Mouse (Mus musculus) brain, embryonic 14.5 days (tissue): ENCODE data around the gene 9330161L09Rik. TPM values are rescaled to one million over a fixed set of nuclear protein-coding genes. Genes with fewer than 3 reads are reported as not detected.
A peak's percentile ranks its signal among the peaks of the same experiment; 100 is the strongest.

Experiments
- DNase-seq: peaks from one replicate; pipeline ENCODE4 v3.0.0-alpha.2; 2011; ENCODE audit warnings: low read depth
- CTCF ChIP-seq: fragments of 200-500 bp; IDR thresholded peaks from 2 replicates; pipeline ENCODE4 v1.5.1; 2012; ENCODE audit warnings: inconsistent platforms, mild to moderate bottlenecking, moderate library complexity, borderline replicate concordance; ENCODE audit not compliant: insufficient read depth, insufficient read length; ENCODE audit errors: extremely low read depth
- POLR2A ChIP-seq: fragments of 200-500 bp; IDR thresholded peaks from 2 replicates; pipeline ENCODE4 v1.6.1; 2012; ENCODE audit warnings: mild to moderate bottlenecking, inconsistent platforms, borderline replicate concordance; ENCODE audit not compliant: poor library complexity, insufficient read depth, insufficient read length, severe bottlenecking; ENCODE audit errors: extremely low read depth
- polyA plus RNA-seq: library from polyadenylated mRNA; depleted of rRNA; stranded (reverse); fragments of >200 nt; gene quantifications from 2 replicates; pipeline ENCODE4 v1.2.3, GENCODE M21; 2012

9330161L09Rik gene
- polyA plus RNA-seq, 1 experiment, result 3.6 TPM

DNA sequence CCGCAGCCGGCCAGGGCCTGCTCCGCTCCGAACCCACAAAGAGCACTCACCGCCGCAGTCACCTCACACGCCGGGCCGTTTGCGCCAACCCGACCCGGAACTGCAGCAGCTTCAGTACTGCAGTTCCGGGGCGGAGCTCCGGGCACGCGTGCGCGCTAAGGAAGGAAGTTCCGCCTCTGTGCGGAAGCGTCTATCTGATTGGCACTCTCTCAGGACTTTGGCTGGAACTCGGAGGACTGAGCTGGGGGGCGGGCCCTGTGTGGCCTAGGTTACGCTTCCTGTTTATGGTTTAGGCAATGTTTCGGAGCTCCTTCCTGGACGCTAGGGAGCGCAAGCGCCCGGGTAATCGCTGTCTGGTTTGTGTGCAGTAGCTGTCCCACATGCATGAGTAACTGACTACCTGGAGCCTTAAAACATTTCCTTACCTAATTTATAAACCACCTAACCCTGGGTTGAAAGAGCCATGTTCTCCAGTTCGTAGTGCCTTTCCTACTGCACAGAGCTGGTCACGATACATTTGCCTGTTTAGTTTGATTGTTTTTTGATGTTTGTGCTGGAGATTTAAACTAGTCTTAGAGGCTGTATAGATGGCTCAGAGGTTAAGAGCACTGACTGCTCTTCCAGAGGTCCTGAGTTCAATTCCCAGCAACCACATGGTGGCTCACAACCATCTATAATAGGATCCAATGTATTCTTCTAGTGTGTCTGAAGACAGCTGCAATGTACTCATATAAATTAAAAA lies 18.3 kb upstream of the 9330161L09Rik start, which contains the start of gene Ddx24:
Gene Ddx24 (minus strand): TSS at position 102 of the 742 bp plus-strand sequence.
- TF ChIP-seq POLR2A (peak; percentile 68; the same call in 1 of the 2 replicates), CTCF (peak; percentile 89)
- peak; percentile 100 for DNase-seq

DNA sequence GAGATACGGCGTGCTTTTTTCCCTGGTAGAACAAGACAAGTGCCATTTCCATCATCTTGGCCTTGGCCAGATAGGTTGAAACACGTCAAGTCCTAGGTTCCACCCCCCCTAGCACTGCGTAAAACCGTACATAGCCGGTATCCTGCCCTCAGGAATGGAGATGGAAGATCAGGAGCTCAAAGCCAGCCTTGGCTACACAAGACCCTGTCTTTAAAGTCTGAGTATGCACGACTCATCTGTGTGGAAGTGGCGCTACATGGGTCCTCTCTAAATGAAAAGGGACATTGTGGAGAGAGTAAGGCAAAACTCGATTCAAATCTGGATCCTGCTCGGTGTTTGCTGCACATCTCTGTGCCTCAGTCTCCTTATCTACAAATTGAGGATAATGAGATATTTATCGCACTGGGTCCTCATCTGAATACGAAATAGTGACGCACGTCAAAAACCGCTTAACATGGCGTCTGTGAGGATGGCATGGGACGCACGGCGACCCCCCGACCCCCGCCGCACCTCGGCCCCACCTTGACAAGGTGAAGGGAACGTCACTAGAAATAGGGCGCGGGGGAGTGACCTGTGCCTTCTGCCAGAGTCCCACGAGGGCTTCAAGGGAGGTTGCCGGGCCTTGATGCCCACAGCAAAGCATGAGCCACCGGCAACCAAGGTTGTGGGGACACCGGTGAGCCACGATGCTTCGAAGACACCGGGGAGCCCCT lies 17.6 kb upstream of the 9330161L09Rik start:
- DNase-seq, result no peak
- no peak for TF ChIP-seq POLR2A
- TF ChIP-seq CTCF, result no peak

DNA sequence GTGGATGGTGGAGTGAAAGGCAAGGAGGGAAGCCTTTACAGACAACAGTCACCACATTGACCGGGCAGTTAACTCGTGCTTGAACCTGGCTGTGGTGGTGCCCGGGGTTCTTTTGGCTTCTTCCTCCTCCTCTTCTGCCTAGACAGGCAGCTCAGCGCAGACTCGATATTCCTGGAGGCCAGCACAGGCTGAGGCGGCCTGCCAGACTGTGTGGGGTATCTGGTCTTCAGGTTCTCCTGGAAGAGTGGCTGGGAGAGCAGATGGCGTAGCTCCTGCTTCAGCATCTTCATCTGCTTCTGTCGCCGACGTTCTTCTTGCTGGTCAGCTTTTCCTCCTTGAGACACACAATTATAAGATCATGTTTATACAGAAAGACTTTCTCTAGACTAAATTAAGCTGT lies 524 bp upstream of the 9330161L09Rik start:
- no peak for TF ChIP-seq CTCF
- TF ChIP-seq POLR2A, result no peak
- DNase-seq, result no peak

DNA sequence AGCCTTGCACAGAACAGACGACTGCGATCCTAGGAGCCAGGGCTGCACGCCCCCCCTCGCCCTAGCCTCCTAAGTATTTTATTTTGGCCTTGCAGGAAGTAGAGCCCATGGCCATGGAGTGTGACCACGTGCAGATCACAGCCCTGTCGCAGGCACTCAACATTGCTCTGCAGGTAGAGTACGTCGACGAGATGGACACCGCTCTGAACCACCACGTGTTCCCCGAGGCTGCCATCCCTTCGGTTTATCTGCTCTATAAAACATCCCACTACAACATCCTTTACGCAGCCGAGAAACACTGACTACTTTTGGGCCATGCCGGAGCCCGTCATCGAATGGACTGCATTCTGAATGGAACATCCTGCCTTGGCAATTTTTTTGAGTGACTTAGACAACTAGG lies 3.5 kb downstream of the 9330161L09Rik start:
- no peak for DNase-seq
- TF ChIP-seq POLR2A (no peak), CTCF (no peak)

DNA sequence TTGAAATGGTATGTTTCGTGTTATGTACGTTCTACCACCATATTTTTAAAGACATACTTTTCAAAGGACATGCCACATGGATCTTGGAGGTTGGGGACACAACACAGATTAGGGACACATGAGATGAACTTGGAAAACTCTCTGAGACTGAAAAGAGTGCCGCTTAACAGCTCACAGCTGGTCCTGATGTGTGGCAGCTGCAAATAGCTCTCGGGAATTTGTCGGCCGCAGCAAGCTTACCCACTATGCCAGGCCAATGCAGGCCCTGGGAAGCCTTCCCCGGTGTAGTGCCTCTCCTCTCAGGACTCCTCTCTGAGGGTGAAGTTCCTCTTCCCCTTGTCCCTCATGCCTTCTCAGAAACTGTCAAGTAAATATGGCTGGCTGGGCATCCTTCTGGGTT lies 10.9 kb downstream of the 9330161L09Rik start:
- no peak for DNase-seq
- TF ChIP-seq CTCF, result no peak
- TF ChIP-seq POLR2A, result no peak

DNA sequence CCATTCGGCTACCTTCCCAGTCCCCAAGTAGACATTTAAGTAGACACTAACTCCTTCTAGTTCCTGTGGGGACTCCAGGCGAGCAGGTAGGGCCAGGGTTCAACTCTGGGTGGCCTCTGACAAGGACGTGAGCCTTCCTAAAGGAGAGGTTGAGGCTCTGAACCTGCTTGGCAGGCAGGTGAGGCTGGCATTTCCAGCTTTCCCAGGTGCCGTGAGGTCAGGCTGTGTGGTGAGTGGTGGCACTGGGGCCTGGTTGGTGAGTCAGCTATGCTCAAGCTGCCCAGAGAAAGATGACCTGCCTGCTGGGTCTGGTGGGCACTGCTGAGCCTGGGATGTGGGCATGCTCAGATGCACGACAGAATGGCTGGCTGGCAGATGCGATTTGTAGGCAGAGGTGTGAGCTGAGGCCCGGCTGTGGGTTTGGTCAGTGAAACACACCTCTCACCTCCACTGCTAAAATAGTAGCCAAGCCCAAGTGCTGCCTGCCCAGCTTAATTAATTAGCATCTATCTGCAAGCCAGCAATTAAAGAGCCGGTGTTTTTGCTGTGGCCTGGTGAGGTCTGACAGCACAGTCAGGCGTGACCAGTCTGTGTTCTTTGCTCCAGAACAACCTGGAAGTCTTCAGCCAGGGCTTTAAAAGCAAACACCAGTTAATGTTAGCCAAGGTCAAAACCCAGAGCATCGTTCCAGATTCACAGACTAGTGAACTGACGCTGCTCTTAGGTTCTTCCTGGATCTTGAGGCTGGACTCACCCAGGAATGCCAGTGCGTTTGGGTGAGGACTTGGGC lies 11.9 kb downstream of the 9330161L09Rik start:
- no peak for DNase-seq

DNA sequence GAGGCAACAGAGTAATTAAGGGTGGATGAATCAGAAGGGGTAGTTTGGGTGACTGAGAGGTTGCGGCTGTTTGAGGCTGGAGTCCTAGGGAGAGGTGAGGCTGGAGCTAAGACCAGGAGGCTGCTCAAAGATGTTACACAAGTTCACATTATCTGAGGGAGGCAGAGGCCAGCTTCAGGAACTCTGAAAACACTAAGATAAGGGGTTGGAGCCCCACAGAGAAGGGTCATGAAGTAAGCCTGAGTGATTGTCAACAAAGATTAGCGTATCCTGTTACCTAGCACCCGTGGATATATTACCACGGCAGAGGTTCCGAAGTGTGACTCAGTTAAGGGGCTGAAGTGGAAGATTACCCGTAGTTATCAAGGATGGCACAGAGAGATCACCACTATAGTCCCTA lies 14.1 kb downstream of the 9330161L09Rik start:
- TF ChIP-seq CTCF, result no peak
- no peak for TF ChIP-seq POLR2A
- DNase-seq, result no peak

More for the DNA sequence above, 11.9 kb downstream of the 9330161L09Rik start:
- TF ChIP-seq CTCF (no peak), POLR2A (no peak)

DNA sequence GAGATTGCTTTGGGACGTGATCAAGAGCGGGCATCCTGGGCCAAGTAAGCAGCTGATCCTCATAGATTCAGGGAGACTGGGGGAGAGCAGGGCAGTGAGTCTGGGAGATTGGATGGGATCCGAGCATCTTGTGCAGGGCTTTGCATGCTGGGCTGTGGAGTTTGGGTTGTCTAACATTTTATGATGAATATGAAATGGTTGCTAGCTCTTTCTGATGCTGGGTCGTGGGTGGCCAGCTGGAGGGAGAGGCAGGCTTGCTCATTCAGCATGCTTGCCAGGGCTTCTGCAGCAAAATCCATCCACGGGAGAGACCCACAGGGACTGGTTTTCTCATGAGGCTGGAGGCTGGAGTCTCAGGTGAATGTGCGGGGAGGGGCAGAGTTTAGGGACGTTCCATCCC lies 16.5 kb downstream of the 9330161L09Rik start:
- no peak for DNase-seq

DNA sequence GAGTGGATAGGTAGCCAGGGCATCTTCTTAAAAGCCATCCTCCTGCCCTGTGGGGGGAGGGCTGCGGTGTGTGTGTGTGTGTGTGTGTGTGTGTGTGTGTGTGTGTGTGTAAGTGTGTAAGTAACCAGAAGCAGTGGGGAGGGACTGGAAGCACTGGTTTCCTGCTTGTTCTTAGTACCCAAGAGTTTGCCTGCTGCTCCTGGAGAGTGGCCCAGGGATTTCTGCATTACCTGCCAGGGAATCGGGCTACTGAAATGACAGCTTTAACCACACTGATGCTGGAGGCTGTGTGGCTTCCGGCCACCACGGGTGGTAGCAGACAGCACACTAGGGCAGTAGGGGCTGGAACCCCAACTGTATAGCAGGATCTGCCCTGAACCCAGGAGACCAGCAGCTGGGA lies 17.6 kb downstream of the 9330161L09Rik start:
- DNase-seq, result no peak

More for the DNA sequence above, 16.5 kb downstream of the 9330161L09Rik start:
- TF ChIP-seq POLR2A (no peak), CTCF (no peak)

DNA sequence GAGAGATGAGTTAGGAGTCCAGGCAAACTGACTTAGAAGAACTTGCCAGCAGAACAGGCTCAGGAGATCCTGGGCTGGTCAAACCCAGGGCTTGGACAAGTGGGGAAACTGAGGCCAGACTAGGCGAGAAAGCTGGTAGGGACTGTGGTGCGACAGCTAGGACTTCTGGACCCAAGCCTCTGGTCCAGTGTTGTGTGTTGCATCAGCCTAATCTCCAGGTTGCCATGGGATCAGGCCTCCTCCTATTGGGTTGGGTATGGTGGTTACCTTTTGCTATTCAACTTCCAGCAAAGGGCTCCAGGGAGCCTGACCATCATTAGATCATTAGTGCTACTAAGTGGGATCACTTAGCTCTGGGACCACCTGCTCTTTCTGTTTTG lies 18.3 kb downstream of the 9330161L09Rik start:
- peak; percentile 7 for DNase-seq

More for the DNA sequence above, 17.6 kb downstream of the 9330161L09Rik start:
- no peak for TF ChIP-seq CTCF
- no peak for TF ChIP-seq POLR2A

DNA sequence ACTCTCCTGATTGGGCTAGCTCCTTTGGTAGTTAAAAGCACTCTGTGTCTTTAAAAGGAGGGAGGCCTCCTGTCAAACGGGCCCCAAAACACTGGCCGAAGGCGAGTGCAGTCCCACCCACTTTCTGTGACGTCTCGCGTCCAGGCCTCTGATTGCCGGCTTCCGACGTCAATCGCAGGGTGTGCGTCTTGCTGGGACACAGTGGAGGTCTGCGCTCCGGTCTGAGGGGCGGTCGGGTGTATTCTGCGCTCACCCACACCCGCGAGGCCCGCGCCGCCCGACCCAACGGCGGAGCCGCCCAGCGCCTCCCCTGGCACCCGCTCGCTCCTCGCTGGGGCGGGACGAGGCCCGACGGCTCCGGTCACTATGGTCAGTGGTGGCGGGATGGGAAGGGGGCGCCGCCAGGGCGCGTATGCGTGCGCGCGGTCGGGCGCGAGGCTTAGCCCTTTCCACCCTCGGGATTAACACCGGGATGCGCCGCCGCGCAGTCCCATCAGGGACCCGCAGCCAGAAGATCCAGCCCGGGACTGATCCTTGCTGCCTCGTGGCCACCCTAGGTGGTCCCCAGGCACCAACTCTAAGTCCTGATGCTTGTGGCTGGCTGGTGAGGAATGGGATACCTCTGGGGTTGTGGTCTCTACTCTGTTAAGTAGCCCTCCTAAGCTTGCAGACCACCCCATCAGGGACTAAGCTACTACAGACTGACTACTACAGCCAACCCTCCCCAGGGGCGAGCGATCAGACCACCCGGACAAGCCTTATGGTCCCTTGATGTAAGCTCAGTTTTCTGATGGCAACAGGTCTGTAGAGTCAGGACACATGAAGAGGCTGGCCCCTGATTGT lies 18.9 kb downstream of the 9330161L09Rik start, which contains the start of gene Otub2:
Gene Otub2 (plus strand): TSS at position 178 of the 843 bp plus-strand sequence.
- peak; percentile 99 for DNase-seq
- TF ChIP-seq POLR2A (peak; percentile 63), CTCF (no peak)

More for the DNA sequence above, 18.3 kb downstream of the 9330161L09Rik start:
- no peak for TF ChIP-seq POLR2A
- TF ChIP-seq CTCF, result no peak

DNA sequence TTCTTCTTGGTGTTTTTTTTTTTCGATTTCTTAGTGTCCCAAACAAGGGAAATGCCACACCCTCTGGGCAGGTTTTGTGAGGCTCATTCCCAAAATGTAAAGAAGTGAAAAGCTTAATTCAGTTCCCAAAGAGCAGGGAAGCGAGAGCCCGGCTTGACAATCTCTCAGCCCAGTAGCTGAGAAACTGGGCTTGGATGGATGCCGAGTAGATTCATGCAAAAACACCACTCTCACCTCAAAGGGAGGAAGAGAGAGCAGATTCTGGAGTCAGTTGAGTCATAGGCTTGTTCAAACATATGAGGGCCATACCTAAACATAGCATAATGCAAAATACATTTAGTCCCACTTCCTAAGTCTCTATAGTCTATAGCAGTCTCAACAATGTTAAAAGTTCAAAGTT lies 27.4 kb downstream of the 9330161L09Rik start:
- TF ChIP-seq POLR2A, result no peak
- no peak for TF ChIP-seq CTCF
- no peak for DNase-seq
